Mouse (Mus musculus) heart, adult 2 months (tissue): ENCODE results near the gene 1700025G04Rik.

Experiments used
- CTCF ChIP-seq: fragments of 200-600 bp; IDR thresholded peaks from 2 replicates; pipeline ENCODE4 v1.8.1; 2022; ENCODE audit warnings: antibody characterized with exemption, mild to moderate bottlenecking, moderate library complexity
- POLR2A ChIP-seq: fragments of 200-500 bp; IDR thresholded peaks from 2 replicates; pipeline ENCODE4 v1.6.1; 2011; ENCODE audit warnings: mild to moderate bottlenecking, low read depth, low read length, control low read depth; ENCODE audit not compliant: insufficient read depth

DNA sequence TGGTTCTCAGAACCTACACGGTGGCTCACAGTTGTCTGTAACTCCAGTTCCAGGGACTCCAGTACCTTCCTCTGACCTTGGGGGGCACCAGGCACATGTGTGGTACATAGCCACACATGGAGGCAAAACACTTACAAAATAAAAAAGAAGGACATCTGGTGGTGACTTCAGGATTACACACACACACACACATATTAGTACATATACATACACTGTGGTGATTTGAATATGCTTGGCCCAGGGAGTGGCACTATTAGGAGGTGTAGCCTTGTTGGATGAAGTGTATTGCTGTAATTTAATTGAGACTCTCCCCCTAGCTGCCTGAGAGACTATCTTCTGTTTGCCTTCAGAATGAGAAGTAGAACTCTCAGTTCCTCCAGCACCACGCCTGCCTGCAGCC, 241.6 kb downstream of the 1700025G04Rik start:
- TF ChIP-seq POLR2A (no peak), CTCF (no peak)
